Mouse (Mus musculus): Measurements from ENCODE around the gene Xpc. TPM values are rescaled to one million over a fixed set of nuclear protein-coding genes. Genes with fewer than 3 reads are reported as not detected.

Xpc gene
- 1.7 and 4.2 TPM in 2 replicates for polyA plus RNA-seq (2012; rRNA removed)

GRCm38 (mm10) chr6:91515545-91516449 lies at the start of gene Xpc, which contains the start of gene Lsm3:
TSS of gene Xpc (minus strand) at chr6:91515888.
TSS of gene Lsm3 (plus strand) at chr6:91515928.
- TF ChIP-seq CTCF (IDR thresholded peaks at IDR 0.05; ENCODE audit: extremely low read depth, insufficient read length, insufficient replicate concordance, low read depth, low read length) = no peak
- peak; percentile 35 for TF ChIP-seq POLR2A (IDR thresholded peaks at IDR 0.05; ENCODE audit: low read depth, low read length)
- Histone ChIP-seq H3K27me3 (ENCODE audit: control insufficient read depth, insufficient read depth, low read length) (no peaks in the 10 kb centered on the region), H3K27ac (ENCODE audit: insufficient read depth, low read depth, low read length) (peak within 1 kb of the TSS; percentile 55), H3K4me3 (ENCODE audit: low read depth, low read length) (peak within 1 kb of the TSS; percentile 81), H3K4me1 (ENCODE audit: control insufficient read depth, insufficient read depth, insufficient read length, low read length) (peaks cover 5% of the 10 kb centered on the region; the same call in 1 of the 2 replicates), H3K36me3 (ENCODE audit: control insufficient read depth, insufficient read depth, low read length) (peaks cover 27% of the 10 kb centered on the region)
- under 1% methylated on average over 80 of the region's 80 CpGs for WGBS

DNA sequence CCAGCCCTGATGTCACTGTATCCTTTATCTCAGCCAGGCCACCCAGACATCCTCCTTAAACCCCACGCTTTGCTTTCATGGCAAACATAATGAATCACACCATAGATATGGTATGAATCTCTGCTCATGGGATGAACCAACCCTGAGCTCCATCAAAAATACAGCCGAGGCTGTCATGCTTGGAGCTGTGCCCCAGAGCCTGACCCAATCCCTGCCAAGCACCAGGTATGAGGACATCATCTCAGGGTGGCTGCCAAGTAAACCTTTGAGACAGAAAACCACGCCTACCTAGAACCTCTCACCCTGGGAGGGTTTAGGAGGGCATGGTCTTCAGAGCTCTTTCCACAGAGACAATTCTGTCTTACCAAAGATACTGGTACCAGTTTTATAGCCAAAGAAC lies 47.3 kb upstream of the Xpc start:
- Histone ChIP-seq H3K36me3 (ENCODE audit: control insufficient read depth, insufficient read depth, low read length) (no peaks in the 10 kb centered on the region), H3K4me1 (ENCODE audit: control insufficient read depth, insufficient read depth, insufficient read length, low read length) (peaks cover 10% of the 10 kb centered on the region; the same call in 1 of the 2 replicates), H3K27me3 (ENCODE audit: control insufficient read depth, insufficient read depth, low read length) (no peaks in the 10 kb centered on the region), H3K4me3 (ENCODE audit: low read depth, low read length) (no peak overlapping the region), H3K27ac (ENCODE audit: insufficient read depth, low read depth, low read length) (peak overlapping the region; percentile 42)
- TF ChIP-seq POLR2A (IDR thresholded peaks at IDR 0.05; ENCODE audit: low read depth, low read length) (no peak), CTCF (IDR thresholded peaks at IDR 0.05; ENCODE audit: extremely low read depth, insufficient read length, insufficient replicate concordance, low read depth, low read length) (no peak)
- 42% methylated on average over 3 of the region's 3 CpGs for WGBS

DNA sequence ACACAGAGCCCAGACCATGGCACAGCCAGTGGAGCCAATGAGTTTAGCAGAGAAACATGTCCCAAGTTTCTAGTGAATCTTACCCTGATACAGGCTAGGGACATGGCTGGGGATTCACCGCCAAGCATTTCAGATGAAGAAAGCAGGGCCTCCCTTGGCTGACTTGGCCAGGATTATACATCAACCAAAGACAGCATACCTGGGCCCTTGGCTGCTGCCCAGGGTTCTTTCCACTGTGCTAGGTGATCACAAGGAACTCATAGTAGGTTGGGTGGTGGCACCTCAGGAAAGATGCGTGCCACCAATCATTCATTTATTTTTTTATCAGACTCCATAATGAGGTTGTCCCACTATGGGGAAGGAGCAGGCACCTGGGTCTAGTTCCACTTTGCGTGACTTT lies 44.5 kb upstream of the Xpc start:
- Histone ChIP-seq H3K4me1 (ENCODE audit: control insufficient read depth, insufficient read depth, insufficient read length, low read length) (peaks cover 10% of the 10 kb centered on the region; the same call in 1 of the 2 replicates), H3K27me3 (ENCODE audit: control insufficient read depth, insufficient read depth, low read length) (no peaks in the 10 kb centered on the region), H3K27ac (ENCODE audit: insufficient read depth, low read depth, low read length) (no peak overlapping the region), H3K36me3 (ENCODE audit: control insufficient read depth, insufficient read depth, low read length) (no peaks in the 10 kb centered on the region), H3K4me3 (ENCODE audit: low read depth, low read length) (no peak overlapping the region)
- TF ChIP-seq POLR2A (IDR thresholded peaks at IDR 0.05; ENCODE audit: low read depth, low read length) = no peak
- TF ChIP-seq CTCF (IDR thresholded peaks at IDR 0.05; ENCODE audit: extremely low read depth, insufficient read length, insufficient replicate concordance, low read depth, low read length) = no peak
- WGBS = 53% methylated on average over 3 of the region's 3 CpGs

GRCm38 (mm10) chr6:91559371-91559770 lies 43.7 kb upstream of the Xpc start:
- 95% methylated on average over 4 of the region's 4 CpGs for WGBS

DNA sequence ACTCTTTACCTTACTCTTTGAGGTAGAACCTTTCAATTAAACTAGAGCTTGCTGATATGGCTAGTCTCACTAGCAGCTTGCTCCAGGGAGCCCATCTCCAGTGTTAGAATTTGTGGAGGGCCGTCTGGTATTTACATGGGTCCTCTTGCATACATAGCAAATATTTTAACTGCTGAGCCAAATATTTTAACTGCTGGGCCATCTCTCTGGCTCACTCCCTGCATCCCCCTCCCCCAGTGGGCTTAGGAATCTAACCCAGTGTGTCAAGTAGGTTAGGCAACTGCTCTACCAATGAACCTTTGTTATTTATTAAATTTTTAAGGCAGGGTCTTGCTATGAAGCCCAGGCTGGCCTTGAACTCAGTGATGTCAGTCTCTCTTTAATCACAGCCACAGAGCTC lies 42.9 kb upstream of the Xpc start:
- TF ChIP-seq CTCF (IDR thresholded peaks at IDR 0.05; ENCODE audit: extremely low read depth, insufficient read length, insufficient replicate concordance, low read depth, low read length) (no peak), POLR2A (IDR thresholded peaks at IDR 0.05; ENCODE audit: low read depth, low read length) (no peak)
- no peaks in the 10 kb centered on the region for H3K36me3 ChIP-seq (ENCODE audit: control insufficient read depth, insufficient read depth, low read length)
- no peak overlapping the region for H3K27ac ChIP-seq (ENCODE audit: insufficient read depth, low read depth, low read length)
- peaks cover 9% of the 10 kb centered on the region; the same call in 1 of the 2 replicates for H3K4me1 ChIP-seq (ENCODE audit: control insufficient read depth, insufficient read depth, insufficient read length, low read length)
- H3K27me3 ChIP-seq (ENCODE audit: control insufficient read depth, insufficient read depth, low read length) = no peaks in the 10 kb centered on the region
- WGBS = 62% methylated on average over 1 of the region's 1 CpGs
- no peak overlapping the region for H3K4me3 ChIP-seq (ENCODE audit: low read depth, low read length)

More at GRCm38 (mm10) chr6:91559371-91559770, 43.7 kb upstream of the Xpc start:
- H3K36me3 ChIP-seq (ENCODE audit: control insufficient read depth, insufficient read depth, low read length) = no peaks in the 10 kb centered on the region
- peaks cover 10% of the 10 kb centered on the region; the same call in 1 of the 2 replicates for H3K4me1 ChIP-seq (ENCODE audit: control insufficient read depth, insufficient read depth, insufficient read length, low read length)
- no peak overlapping the region for H3K4me3 ChIP-seq (ENCODE audit: low read depth, low read length)
- TF ChIP-seq POLR2A (IDR thresholded peaks at IDR 0.05; ENCODE audit: low read depth, low read length) = no peak
- no peak for TF ChIP-seq CTCF (IDR thresholded peaks at IDR 0.05; ENCODE audit: extremely low read depth, insufficient read length, insufficient replicate concordance, low read depth, low read length)
- H3K27ac ChIP-seq (ENCODE audit: insufficient read depth, low read depth, low read length) = no peak overlapping the region
- no peaks in the 10 kb centered on the region for H3K27me3 ChIP-seq (ENCODE audit: control insufficient read depth, insufficient read depth, low read length)

DNA sequence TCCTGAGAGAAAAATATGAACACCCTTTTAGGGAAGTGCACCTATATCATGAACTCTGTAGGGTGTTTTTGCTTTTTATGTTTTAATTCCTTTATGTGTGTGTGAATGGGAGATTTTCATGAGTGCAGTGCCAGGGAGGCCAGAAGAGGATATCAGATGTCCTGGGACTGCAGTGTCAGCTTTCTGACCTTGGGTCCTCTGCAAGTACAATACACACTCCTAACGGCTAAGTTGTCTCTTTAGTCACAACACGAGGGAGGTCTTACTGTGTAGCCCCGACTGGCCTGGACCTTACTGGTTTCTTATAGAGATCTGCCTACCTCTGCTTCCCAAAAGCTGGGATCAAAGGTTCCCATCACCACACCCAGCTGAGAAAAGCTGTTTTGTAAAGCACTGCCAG lies 37.0 kb upstream of the Xpc start:
- WGBS = 32% methylated on average over 3 of the region's 3 CpGs
- H3K36me3 ChIP-seq (ENCODE audit: control insufficient read depth, insufficient read depth, low read length) = no peaks in the 10 kb centered on the region
- H3K4me1 ChIP-seq (ENCODE audit: control insufficient read depth, insufficient read depth, insufficient read length, low read length) = peaks cover 4% of the 10 kb centered on the region; the same call in 1 of the 2 replicates
- no peak for TF ChIP-seq CTCF (IDR thresholded peaks at IDR 0.05; ENCODE audit: extremely low read depth, insufficient read length, insufficient replicate concordance, low read depth, low read length)
- TF ChIP-seq POLR2A (IDR thresholded peaks at IDR 0.05; ENCODE audit: low read depth, low read length) = no peak
- no peaks in the 10 kb centered on the region for H3K27me3 ChIP-seq (ENCODE audit: control insufficient read depth, insufficient read depth, low read length)
- H3K27ac ChIP-seq (ENCODE audit: insufficient read depth, low read depth, low read length) = no peak overlapping the region
- no peak overlapping the region for H3K4me3 ChIP-seq (ENCODE audit: low read depth, low read length)

GRCm38 (mm10) chr6:91551671-91552070 lies 36.0 kb upstream of the Xpc start:
- no peaks in the 10 kb centered on the region for H3K36me3 ChIP-seq (ENCODE audit: control insufficient read depth, insufficient read depth, low read length)
- TF ChIP-seq CTCF (IDR thresholded peaks at IDR 0.05; ENCODE audit: extremely low read depth, insufficient read length, insufficient replicate concordance, low read depth, low read length) (no peak), POLR2A (IDR thresholded peaks at IDR 0.05; ENCODE audit: low read depth, low read length) (no peak)
- 97% methylated on average over 3 of the region's 3 CpGs for whole genome bisulfite sequencing
- no peaks in the 10 kb centered on the region for H3K27me3 ChIP-seq (ENCODE audit: control insufficient read depth, insufficient read depth, low read length)
- H3K27ac ChIP-seq (ENCODE audit: insufficient read depth, low read depth, low read length) = no peak overlapping the region
- H3K4me3 ChIP-seq (ENCODE audit: low read depth, low read length) = no peak overlapping the region
- peaks cover 6% of the 10 kb centered on the region; the same call in 1 of the 2 replicates for H3K4me1 ChIP-seq (ENCODE audit: control insufficient read depth, insufficient read depth, insufficient read length, low read length)

All from small intestine, adult 2 months (tissue).